ENCODE assay signal across 12 mouse cellular contexts in the genomic region with DNA sequence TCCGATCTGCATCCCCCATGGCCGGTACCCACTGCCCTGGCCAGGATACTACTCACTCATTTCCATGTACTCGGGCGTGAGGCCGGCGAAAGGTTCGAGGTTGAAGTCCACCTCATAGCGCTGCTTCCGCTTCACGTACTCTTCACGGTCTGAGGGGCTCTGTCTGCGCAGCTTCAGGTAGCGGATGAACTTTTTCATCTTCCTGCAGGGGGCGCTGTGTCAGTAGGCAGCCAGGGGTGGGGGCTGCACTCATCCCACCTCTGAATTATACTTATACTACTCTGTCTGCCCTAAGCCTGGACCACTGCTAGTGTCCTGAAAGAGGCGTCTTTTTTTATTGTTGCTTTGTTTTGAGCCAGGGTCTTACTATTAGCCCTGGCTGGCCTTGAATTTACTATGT. TPM values are rescaled to one million over a fixed set of nuclear protein-coding genes. Genes with fewer than 3 reads are reported as not detected.
A peak's percentile ranks its signal among the peaks of the same experiment; 100 is the strongest.
DNase-seq lines count a peak whose midpoint lies in the region; ATAC-seq and TF ChIP-seq lines count a peak whose summit lies in the region.
"Had no signal": no experiment of that assay in that cellular context is flagged by ENCODE, and none has a peak within 500 bp of the region (broad histone marks: within the 10 kb centered on the region; RNA-seq: fewer than 3 reads in every experiment).

No protein-coding gene starts in this region.

- H3K27ac ChIP-seq in heart, adult 2 months, result no peak overlapping the region
- H3K27ac ChIP-seq in liver, postnatal 0 days (ENCODE audit: low read depth), result no peak overlapping the region
- no peak overlapping the region for H3K27ac ChIP-seq in liver, embryonic 12.5 days
- H3K27ac ChIP-seq: embryonic facial prominence, embryonic 13.5 days; heart, embryonic 13.5 days; neural tube, embryonic 13.5 days had no signal

- H3K79me2 ChIP-seq in heart, adult 2 months (replicated peaks; ENCODE audit: control insufficient read depth, insufficient read depth, low read length), result no peaks in the 10 kb centered on the region

- H3K9me3 ChIP-seq in liver, postnatal 0 days (ENCODE audit: low read length), result no peaks in the 10 kb centered on the region
- H3K9me3 ChIP-seq in liver, embryonic 12.5 days (replicated peaks), result no peaks in the 10 kb centered on the region
- H3K9me3 ChIP-seq: embryonic facial prominence, embryonic 13.5 days; heart, embryonic 13.5 days; neural tube, embryonic 13.5 days had no signal

- TF ChIP-seq EP300 in heart, adult 2 months (IDR thresholded peaks at IDR 0.05; ENCODE audit: insufficient read depth, low read depth, low read length), result no peak
- no peak for TF ChIP-seq EP300 in liver, postnatal 0 days (IDR thresholded peaks at IDR 0.05; ENCODE audit: low read depth)

- DNase-seq in heart, adult 2 months, result no peak
- DNase-seq in heart, postnatal 10 days, result no peak
- DNase-seq in liver, postnatal 0 days, result no peak
- peak; percentile 36 for DNase-seq in A20 (ENCODE audit: low read depth, low spot score)
- peak; percentile 41 for DNase-seq in R1 (ENCODE audit: low read depth, low spot score)
- no peak for DNase-seq in adrenal gland, postnatal 10 days
- DNase-seq: cerebellum, adult 11-12 months; lung, adult 2 months had no signal

- H3K27me3 ChIP-seq in heart, adult 2 months (ENCODE audit: control insufficient read depth, insufficient read depth, low read length), result no peaks in the 10 kb centered on the region
- H3K27me3 ChIP-seq in liver, postnatal 0 days (ENCODE audit: insufficient read depth, low read length), result no peaks in the 10 kb centered on the region
- H3K27me3 ChIP-seq in liver, embryonic 12.5 days (replicated peaks), result no peaks in the 10 kb centered on the region; the same call in 1 of the 2 replicates
- H3K27me3 ChIP-seq: embryonic facial prominence, embryonic 13.5 days; heart, embryonic 13.5 days; neural tube, embryonic 13.5 days had no signal

- intact Hi-C loops in heart, adult 2 months (cut with DNase I), result no loop called here
- intact Hi-C loops in heart, postnatal 10 days (cut with DNase I), result no loop called here

- H3K4me2 ChIP-seq in liver, postnatal 0 days (ENCODE audit: low read depth, low read length), result no peak overlapping the region
- no peak overlapping the region for H3K4me2 ChIP-seq in liver, embryonic 12.5 days
- H3K4me2 ChIP-seq: embryonic facial prominence, embryonic 13.5 days; heart, embryonic 13.5 days; neural tube, embryonic 13.5 days had no signal

- no peak for ATAC-seq in liver, postnatal 0 days
- no peak for ATAC-seq in liver, embryonic 12.5 days

- 87% methylated on average over 15 of the region's 15 CpGs for WGBS in heart, adult 2 months
- 84% methylated on average over 15 of the region's 15 CpGs for WGBS in liver, postnatal 0 days (ENCODE audit: insufficient replicate concordance)
- 76% methylated on average over 15 of the region's 15 CpGs for WGBS in liver, embryonic 12.5 days (ENCODE audit: insufficient replicate concordance)

- TF ChIP-seq CTCF in heart, adult 2 months (IDR thresholded peaks at IDR 0.05), result peak; percentile 41
- TF ChIP-seq CTCF in liver, postnatal 0 days (IDR thresholded peaks at IDR 0.05; ENCODE audit: low read depth), result peak; percentile 38; the same call in 1 of the 2 replicates

- H3K9ac ChIP-seq in heart, adult 2 months (ENCODE audit: low read depth, low read length), result no peak overlapping the region
- no peak overlapping the region for H3K9ac ChIP-seq in liver, postnatal 0 days (replicated peaks)
- H3K9ac ChIP-seq in liver, embryonic 12.5 days, result no peak overlapping the region
- H3K9ac ChIP-seq: embryonic facial prominence, embryonic 13.5 days; heart, embryonic 13.5 days; neural tube, embryonic 13.5 days had no signal

- TF ChIP-seq POLR2A in heart, adult 2 months (IDR thresholded peaks at IDR 0.05; ENCODE audit: insufficient read depth, low read depth, low read length), result no peak

- H3K4me1 ChIP-seq in heart, adult 2 months (ENCODE audit: control insufficient read depth, insufficient read depth, low read length), result no peaks in the 10 kb centered on the region
- H3K4me1 ChIP-seq in liver, postnatal 0 days (ENCODE audit: insufficient read depth), result no peaks in the 10 kb centered on the region
- H3K4me1 ChIP-seq in liver, embryonic 12.5 days, result no peaks in the 10 kb centered on the region
- H3K4me1 ChIP-seq: neural tube, embryonic 13.5 days had no signal

- H3K36me3 ChIP-seq in heart, adult 2 months (ENCODE audit: control insufficient read depth, insufficient read depth, low read length), result no peaks in the 10 kb centered on the region
- no peaks in the 10 kb centered on the region for H3K36me3 ChIP-seq in liver, postnatal 0 days (replicated peaks; ENCODE audit: insufficient read depth, low read length)
- no peaks in the 10 kb centered on the region for H3K36me3 ChIP-seq in liver, embryonic 12.5 days
- H3K36me3 ChIP-seq: embryonic facial prominence, embryonic 13.5 days; heart, embryonic 13.5 days; neural tube, embryonic 13.5 days had no signal

- H3K4me3 ChIP-seq in heart, adult 2 months, result no peak overlapping the region
- H3K4me3 ChIP-seq in liver, postnatal 0 days (ENCODE audit: low read depth, low read length), result no peak overlapping the region
- no peak overlapping the region for H3K4me3 ChIP-seq in liver, embryonic 12.5 days
- H3K4me3 ChIP-seq: embryonic facial prominence, embryonic 13.5 days; heart, embryonic 13.5 days; neural tube, embryonic 13.5 days had no signal

RNA-seq across cellular contexts. Expression of gene Fadd, which starts 25.6 kb away (rescaled TPM):
- total RNA-seq in heart, adult 2 months (2021), result 1 to 10 TPM; 8.2 to 8.6 TPM
- 13.4 and 15.6 TPM in 2 replicates for polyA plus RNA-seq in heart, adult 2 months (2012; rRNA removed)
- total RNA-seq in heart, postnatal 10 days (2021), result 10 to 100 TPM; 10.6 to 13.1 TPM
- 4.1 TPM in 2 replicates for polyA plus RNA-seq in liver, postnatal 0 days (2015; fragmentation: Nextera tagmentation; extraction: Ambion mirVana)
- polyA plus RNA-seq in liver, embryonic 12.5 days (2016; fragmentation: Nextera tagmentation; extraction: Ambion mirVana), result 7.7 and 8.0 TPM in 2 replicates
- total RNA-seq in adrenal gland, postnatal 10 days (2021), result 10 to 100 TPM; 10.1 to 11.1 TPM

RNA-seq across cellular contexts. Expression of gene Ppfia1, which starts 54.3 kb away (rescaled TPM):
- total RNA-seq in heart, adult 2 months (2021), result 10 to 100 TPM; 41.4 to 46.0 TPM
- 27.0 and 38.5 TPM in 2 replicates for polyA plus RNA-seq in heart, adult 2 months (2012; rRNA removed)
- total RNA-seq in heart, postnatal 10 days (2021), result 10 to 100 TPM; 69.9 to 81.5 TPM
- polyA plus RNA-seq in liver, postnatal 0 days (2015; fragmentation: Nextera tagmentation; extraction: Ambion mirVana), result 7.1 and 8.2 TPM in 2 replicates
- polyA plus RNA-seq in liver, embryonic 12.5 days (2016; fragmentation: Nextera tagmentation; extraction: Ambion mirVana), result 29.1 and 29.9 TPM in 2 replicates
- total RNA-seq in adrenal gland, postnatal 10 days (2021), result 10 to 100 TPM; 41.7 to 48.5 TPM

Comparison
In these comparisons a context has a peak if more than half of its experiments do, and no peak if none do; other contexts are left out.
1. DNase-seq: peak in A20 (single experiment) and R1 (single experiment); none in heart, adult 2 months (0 of 2), heart, postnatal 10 days (0 of 2), liver, postnatal 0 days (single experiment) and adrenal gland, postnatal 10 days (single experiment).